Mouse (Mus musculus): ENCODE results near the gene Foxr1. TPM values are rescaled to one million over a fixed set of nuclear protein-coding genes. Genes with fewer than 3 reads are reported as not detected.

Gene Foxr1
- polyA plus RNA-seq, 1 experiment from 2014 or later, result not detected

- no peak overlapping the region for H3K4me2 ChIP-seq
Observed at GRCm38 (mm10) chr9:44399795-44400114, 41.2 kb downstream of the Foxr1 start.

DNA sequence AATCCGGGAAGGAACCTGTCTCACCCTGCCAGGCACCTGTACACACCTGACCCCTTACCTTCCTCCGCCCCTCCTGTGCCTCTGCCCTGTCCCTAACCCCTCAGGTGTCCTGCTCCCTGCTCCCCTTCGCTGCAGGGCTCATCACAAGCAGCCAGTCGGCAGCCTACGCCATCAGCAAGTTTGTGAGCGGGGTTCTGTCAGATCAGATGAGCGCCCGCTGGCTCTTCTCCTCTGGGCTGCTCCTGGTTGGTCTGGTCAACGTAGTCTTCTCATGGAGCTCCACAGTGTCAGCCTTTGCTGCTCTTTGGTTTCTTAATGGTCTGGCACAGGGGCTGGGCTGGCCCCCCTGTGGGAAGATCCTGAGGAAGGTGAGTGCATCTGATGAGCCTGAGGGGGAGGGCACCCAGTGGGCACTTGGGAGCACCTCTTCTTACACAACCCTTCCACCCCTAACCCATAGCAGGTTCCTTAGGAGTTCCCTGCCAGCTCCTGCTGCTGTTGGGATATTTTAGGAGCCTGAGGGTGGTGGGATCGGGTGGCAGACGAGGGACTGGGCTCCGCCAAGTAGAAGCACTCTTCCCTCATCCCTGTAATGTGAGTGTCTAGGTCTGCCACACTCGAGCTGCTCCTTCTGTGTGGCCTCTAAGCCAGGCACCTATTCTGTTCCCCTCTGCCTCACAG, 41.7 kb downstream of the Foxr1 start:
- Histone ChIP-seq H3K27me3 (replicated peaks; ENCODE audit: control insufficient read depth, insufficient read depth, low read length) (no peaks in the 10 kb centered on the region), H3K4me1 (replicated peaks; ENCODE audit: control insufficient read depth, insufficient read depth, low read length) (peaks cover 14% of the 10 kb centered on the region), H3K9ac (ENCODE audit: low read depth, low read length) (peak overlapping the region; percentile 13), H3K4me3 (ENCODE audit: low read depth, low read length) (peak overlapping the region; percentile 94), H3K36me3 (ENCODE audit: control insufficient read depth, insufficient read depth, low read length) (peaks cover 35% of the 10 kb centered on the region), H3K4me2 (peak overlapping the region; percentile 93), H3K9me3 (ENCODE audit: control insufficient read depth, low read length) (no peaks in the 10 kb centered on the region), H3K27ac (ENCODE audit: low read depth, low read length) (no peak overlapping the region)
- ATAC-seq (replicated peaks; ENCODE audit: low FRiP score) (no peak), DNase-seq (ENCODE audit: low spot score) (no peak)
- 83% methylated on average over 13 of the region's 13 CpGs for WGBS

More at GRCm38 (mm10) chr9:44399795-44400114, 41.2 kb downstream of the Foxr1 start:
- Histone ChIP-seq H3K9me3 (ENCODE audit: control insufficient read depth, low read length) (no peaks in the 10 kb centered on the region), H3K4me3 (ENCODE audit: low read depth, low read length) (no peak overlapping the region), H3K27me3 (replicated peaks; ENCODE audit: control insufficient read depth, insufficient read depth, low read length) (no peaks in the 10 kb centered on the region), H3K9ac (ENCODE audit: low read depth, low read length) (no peak overlapping the region; the same call in 1 of the 2 replicates), H3K4me1 (replicated peaks; ENCODE audit: control insufficient read depth, insufficient read depth, low read length) (peaks cover 14% of the 10 kb centered on the region), H3K36me3 (ENCODE audit: control insufficient read depth, insufficient read depth, low read length) (peaks cover 40% of the 10 kb centered on the region), H3K27ac (ENCODE audit: low read depth, low read length) (no peak overlapping the region)
- WGBS, result 89% methylated on average over 6 of the region's 6 CpGs
- DNase-seq (ENCODE audit: low spot score) (no peak), ATAC-seq (replicated peaks; ENCODE audit: low FRiP score) (no peak)

GRCm38 (mm10) chr9:44398551-44398950, 42.4 kb downstream of the Foxr1 start:
- H3K4me2 ChIP-seq, result peak overlapping the region; percentile 93
- H3K4me1 ChIP-seq (replicated peaks; ENCODE audit: control insufficient read depth, insufficient read depth, low read length), result peaks cover 14% of the 10 kb centered on the region
- H3K9me3 ChIP-seq (ENCODE audit: control insufficient read depth, low read length), result no peaks in the 10 kb centered on the region
- ATAC-seq (replicated peaks; ENCODE audit: low FRiP score), result no peak
- DNase-seq (ENCODE audit: low spot score), result no peak
- peak overlapping the region; percentile 47; the same call in 1 of the 2 replicates for H3K27ac ChIP-seq (ENCODE audit: low read depth, low read length)
- 83% methylated on average over 9 of the region's 9 CpGs for WGBS
- H3K4me3 ChIP-seq (ENCODE audit: low read depth, low read length), result peak overlapping the region; percentile 94
- H3K27me3 ChIP-seq (replicated peaks; ENCODE audit: control insufficient read depth, insufficient read depth, low read length), result no peaks in the 10 kb centered on the region
- peak overlapping the region; percentile 96 for H3K9ac ChIP-seq (ENCODE audit: low read depth, low read length)
- H3K36me3 ChIP-seq (ENCODE audit: control insufficient read depth, insufficient read depth, low read length), result peaks cover 29% of the 10 kb centered on the region

DNA sequence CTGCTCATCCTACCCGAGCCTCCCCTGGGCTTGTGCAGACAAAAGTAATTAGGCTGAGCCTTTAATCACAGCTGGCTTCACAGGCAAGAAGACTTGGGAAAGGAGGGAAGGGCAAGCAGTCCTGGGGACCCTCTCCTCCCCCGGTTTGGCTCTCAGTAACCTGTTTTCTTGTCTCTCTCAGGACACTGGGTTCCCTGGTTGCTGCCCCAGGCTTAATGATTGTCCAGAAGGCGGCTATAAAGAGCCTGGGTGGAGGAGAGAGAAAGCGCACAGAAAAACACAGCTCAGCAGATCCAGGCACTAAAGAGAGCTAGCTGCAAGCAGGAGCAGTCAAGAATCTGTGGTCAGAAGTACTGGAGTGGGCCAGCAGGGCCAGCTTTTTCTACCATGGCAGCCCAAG, 42.8 kb downstream of the Foxr1 start:
- DNase-seq (ENCODE audit: low spot score), result no peak
- WGBS, result 44% methylated on average over 4 of the region's 4 CpGs
- Histone ChIP-seq H3K4me1 (replicated peaks; ENCODE audit: control insufficient read depth, insufficient read depth, low read length) (peaks cover 14% of the 10 kb centered on the region), H3K9me3 (ENCODE audit: control insufficient read depth, low read length) (no peaks in the 10 kb centered on the region), H3K9ac (ENCODE audit: low read depth, low read length) (peak overlapping the region; percentile 96), H3K27ac (ENCODE audit: low read depth, low read length) (peak overlapping the region; percentile 47), H3K4me3 (ENCODE audit: low read depth, low read length) (peak overlapping the region; percentile 94), H3K36me3 (ENCODE audit: control insufficient read depth, insufficient read depth, low read length) (peaks cover 27% of the 10 kb centered on the region), H3K27me3 (replicated peaks; ENCODE audit: control insufficient read depth, insufficient read depth, low read length) (no peaks in the 10 kb centered on the region), H3K4me2 (peak overlapping the region; percentile 93)
- no peak for ATAC-seq (replicated peaks; ENCODE audit: low FRiP score)

DNA sequence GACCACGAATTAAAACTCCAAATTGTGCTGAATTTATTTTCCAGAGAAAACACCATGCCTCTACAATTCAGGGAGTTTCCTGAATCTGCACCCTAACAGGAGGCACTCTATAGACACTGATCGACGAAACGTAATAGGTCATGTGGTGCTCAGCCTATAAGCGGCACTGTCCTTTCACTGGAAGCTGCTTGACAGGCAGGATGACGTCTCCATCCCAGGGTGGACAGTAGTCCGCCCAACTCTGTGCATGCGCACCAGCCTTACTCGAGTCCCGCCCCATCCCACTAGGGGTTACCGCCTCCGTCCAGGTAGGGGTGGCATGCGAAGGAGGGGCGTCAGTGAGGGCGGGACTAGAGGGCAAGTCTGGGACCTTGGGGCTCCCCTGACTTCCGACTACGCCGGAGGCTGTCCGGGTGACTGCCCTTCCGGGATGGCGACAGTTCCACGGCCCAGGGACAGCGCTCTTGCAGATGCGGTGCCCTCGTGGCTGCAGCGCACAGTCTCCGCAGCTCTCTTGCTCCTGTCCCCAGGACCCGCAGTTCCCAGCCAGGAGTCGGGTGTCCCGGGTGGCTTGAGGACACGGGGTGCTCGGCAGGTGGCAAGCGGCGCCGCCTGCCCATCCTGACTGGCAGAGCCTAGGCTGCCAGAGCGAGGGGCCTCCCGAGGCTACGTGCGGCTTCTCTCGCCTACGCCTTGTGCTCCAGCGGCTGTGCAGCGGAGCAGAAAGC, 44.1 kb downstream of the Foxr1 start, which contains the start of gene Slc37a4:
Gene Slc37a4, plus strand, starts transcription at position 169 of the 728 bp plus-strand sequence.
- peaks cover 18% of the 10 kb centered on the region for H3K36me3 ChIP-seq (ENCODE audit: control insufficient read depth, insufficient read depth, low read length)
- ATAC-seq (replicated peaks; ENCODE audit: low FRiP score) (peak; percentile 99), DNase-seq (ENCODE audit: low spot score) (peak; percentile 96)
- 1% methylated on average over 43 of the region's 43 CpGs for WGBS
- peak within 1 kb of the TSS; percentile 93 for H3K4me2 ChIP-seq
- peak within 1 kb of the TSS; percentile 93 for H3K27ac ChIP-seq (ENCODE audit: low read depth, low read length)
- peaks cover 14% of the 10 kb centered on the region for H3K4me1 ChIP-seq (replicated peaks; ENCODE audit: control insufficient read depth, insufficient read depth, low read length)
- H3K9me3 ChIP-seq (ENCODE audit: control insufficient read depth, low read length), result no peaks in the 10 kb centered on the region
- H3K27me3 ChIP-seq (replicated peaks; ENCODE audit: control insufficient read depth, insufficient read depth, low read length), result no peaks in the 10 kb centered on the region
- peak within 1 kb of the TSS; percentile 94 for H3K4me3 ChIP-seq (ENCODE audit: low read depth, low read length)
- peak within 1 kb of the TSS; percentile 96 for H3K9ac ChIP-seq (ENCODE audit: low read depth, low read length)

GRCm38 (mm10) chr9:44391466-44391865, 49.5 kb downstream of the Foxr1 start:
- no peak overlapping the region for H3K9ac ChIP-seq (ENCODE audit: low read depth, low read length)
- H3K27me3 ChIP-seq (replicated peaks; ENCODE audit: control insufficient read depth, insufficient read depth, low read length), result no peaks in the 10 kb centered on the region
- H3K4me2 ChIP-seq, result no peak overlapping the region
- WGBS, result 38% methylated on average over 4 of the region's 4 CpGs
- ATAC-seq (replicated peaks; ENCODE audit: low FRiP score) (0 out of 2 replicates have a peak, but pooled peaks have one; percentile 29), DNase-seq (ENCODE audit: low spot score) (no peak)
- no peak overlapping the region for H3K27ac ChIP-seq (ENCODE audit: low read depth, low read length)
- peaks cover 37% of the 10 kb centered on the region for H3K36me3 ChIP-seq (ENCODE audit: control insufficient read depth, insufficient read depth, low read length)
- H3K4me3 ChIP-seq (ENCODE audit: low read depth, low read length), result no peak overlapping the region
- H3K4me1 ChIP-seq (replicated peaks; ENCODE audit: control insufficient read depth, insufficient read depth, low read length), result no peaks in the 10 kb centered on the region
- no peaks in the 10 kb centered on the region for H3K9me3 ChIP-seq (ENCODE audit: control insufficient read depth, low read length)

DNA sequence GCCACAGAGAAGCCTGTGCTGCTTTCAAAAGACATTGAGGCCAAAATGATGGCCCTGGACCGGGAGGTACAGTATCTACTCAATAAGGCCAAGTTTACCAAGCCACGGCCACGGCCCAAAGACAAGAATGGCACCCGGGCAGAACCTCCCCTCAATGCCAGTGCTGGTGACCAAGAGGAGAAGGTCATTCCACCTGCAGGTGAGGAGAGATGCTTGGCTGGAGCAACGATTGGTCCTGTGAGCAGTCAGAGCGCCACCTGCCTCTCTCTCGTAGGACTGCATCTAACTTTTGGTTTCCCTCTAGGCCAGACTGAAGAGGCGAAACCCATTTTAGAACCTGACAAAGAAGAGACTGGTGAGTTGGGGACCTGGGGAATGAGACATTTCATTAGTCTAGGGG, 51.7 kb downstream of the Foxr1 start:
- H3K4me3 ChIP-seq (ENCODE audit: low read depth, low read length), result no peak overlapping the region
- WGBS, result 73% methylated on average over 8 of the region's 8 CpGs
- H3K36me3 ChIP-seq (ENCODE audit: control insufficient read depth, insufficient read depth, low read length), result peaks cover 54% of the 10 kb centered on the region
- no peak for ATAC-seq (replicated peaks; ENCODE audit: low FRiP score)
- no peaks in the 10 kb centered on the region for H3K4me1 ChIP-seq (replicated peaks; ENCODE audit: control insufficient read depth, insufficient read depth, low read length)
- no peak overlapping the region for H3K9ac ChIP-seq (ENCODE audit: low read depth, low read length)
- no peak for DNase-seq (ENCODE audit: low spot score)
- H3K27me3 ChIP-seq (replicated peaks; ENCODE audit: control insufficient read depth, insufficient read depth, low read length), result no peaks in the 10 kb centered on the region
- H3K9me3 ChIP-seq (ENCODE audit: control insufficient read depth, low read length), result no peaks in the 10 kb centered on the region
- H3K27ac ChIP-seq (ENCODE audit: low read depth, low read length), result no peak overlapping the region
- no peak overlapping the region for H3K4me2 ChIP-seq

GRCm38 (mm10) chr9:44387221-44387620, 53.7 kb downstream of the Foxr1 start:
- H3K4me3 ChIP-seq (ENCODE audit: low read depth, low read length), result no peak overlapping the region
- H3K4me1 ChIP-seq (replicated peaks; ENCODE audit: control insufficient read depth, insufficient read depth, low read length), result no peaks in the 10 kb centered on the region
- peaks cover 74% of the 10 kb centered on the region for H3K36me3 ChIP-seq (ENCODE audit: control insufficient read depth, insufficient read depth, low read length)
- no peak overlapping the region for H3K27ac ChIP-seq (ENCODE audit: low read depth, low read length)
- WGBS, result 79% methylated on average over 3 of the region's 3 CpGs
- H3K27me3 ChIP-seq (replicated peaks; ENCODE audit: control insufficient read depth, insufficient read depth, low read length), result no peaks in the 10 kb centered on the region
- ATAC-seq (replicated peaks; ENCODE audit: low FRiP score), result no peak
- no peaks in the 10 kb centered on the region for H3K9me3 ChIP-seq (ENCODE audit: control insufficient read depth, low read length)
- H3K4me2 ChIP-seq, result no peak overlapping the region
- DNase-seq (ENCODE audit: low spot score), result no peak
- no peak overlapping the region for H3K9ac ChIP-seq (ENCODE audit: low read depth, low read length)

Measured in liver, embryonic 11.5 days (tissue).